Mouse (Mus musculus) megakaryocyte, embryonic 14.5 days (primary cell): ENCODE measurements around the gene Hipk3. TPM values are rescaled to one million over a fixed set of nuclear protein-coding genes. Genes with fewer than 3 reads are reported as not detected.

Experiments used
- H3K27me3 ChIP-seq: replicated peaks from 2 replicates; pipeline ENCODE3; 2012; ENCODE audit warnings: inconsistent platforms
- H3K36me3 ChIP-seq: replicated peaks from 2 replicates; pipeline ENCODE3; 2012; ENCODE audit warnings: low read length, inconsistent platforms, mixed read lengths
- H3K4me1 ChIP-seq: 2 replicates; pipeline ENCODE4 v1.6.1; 2012; ENCODE audit warnings: inconsistent platforms
- H3K4me3 ChIP-seq: replicated peaks from 2 replicates; pipeline ENCODE3; 2012; ENCODE audit warnings: moderate library complexity, mild to moderate bottlenecking, inconsistent platforms
- H3K9me3 ChIP-seq: 2 replicates; pipeline ENCODE4 v1.6.1; 2012; ENCODE audit warnings: inconsistent platforms
- FLI1 ChIP-seq: IDR thresholded peaks from 2 replicates; pipeline ENCODE4 v1.6.1; 2012; ENCODE audit warnings: low read length, inconsistent platforms, mixed read lengths
- GATA1 ChIP-seq: IDR thresholded peaks from 3 replicates; pipeline ENCODE4 v1.6.1; 2012; ENCODE audit warnings: mixed read lengths, low read length, inconsistent platforms, borderline replicate concordance
- polyA plus RNA-seq: library from polyadenylated mRNA; stranded (reverse); fragments of >175 nt; gene quantifications from 2 replicates; pipeline ENCODE4 v1.2.3, GENCODE M21; 2012; ENCODE audit warnings: low replicate concordance; ENCODE audit not compliant: insufficient read depth

Hipk3 gene
- polyA plus RNA-seq, 1 experiment = 2.6 TPM

- Histone ChIP-seq H3K9me3 (peaks cover 10% of the 10 kb centered on the region), H3K36me3 (no peaks in the 10 kb centered on the region), H3K4me1 (no peaks in the 10 kb centered on the region), H3K4me3 (no peak overlapping the region), H3K27me3 (peaks cover 21% of the 10 kb centered on the region)
- TF ChIP-seq GATA1 = no peak
- no peak for TF ChIP-seq FLI1
Measured at GRCm38 (mm10) chr2:104398651-104399290, 95.5 kb downstream of the Hipk3 start.

GRCm38 (mm10) chr2:104395961-104396360, 98.3 kb downstream of the Hipk3 start:
- peaks cover 18% of the 10 kb centered on the region for H3K27me3 ChIP-seq
- no peak overlapping the region for H3K4me3 ChIP-seq
- no peaks in the 10 kb centered on the region for H3K36me3 ChIP-seq
- no peaks in the 10 kb centered on the region for H3K4me1 ChIP-seq
- peaks cover 4% of the 10 kb centered on the region; the same call in 1 of the 2 replicates for H3K9me3 ChIP-seq
- TF ChIP-seq FLI1 = no peak
- TF ChIP-seq GATA1 = no peak

- TF ChIP-seq FLI1 = no peak
- TF ChIP-seq GATA1 = no peak
- 0 out of 2 replicates have a peak, but pooled peaks cover under 1% of the 10 kb centered on the region for H3K9me3 ChIP-seq
Measured at GRCm38 (mm10) chr2:104394769-104395168, 99.5 kb downstream of the Hipk3 start.

GRCm38 (mm10) chr2:104392700-104393312, 101.4 kb downstream of the Hipk3 start:
- H3K4me3 ChIP-seq = no peak overlapping the region
- H3K4me1 ChIP-seq = no peaks in the 10 kb centered on the region
- H3K36me3 ChIP-seq = no peaks in the 10 kb centered on the region
- H3K9me3 ChIP-seq = no peaks in the 10 kb centered on the region
- H3K27me3 ChIP-seq = peaks cover 23% of the 10 kb centered on the region
- TF ChIP-seq FLI1 (no peak), GATA1 (no peak)

More at GRCm38 (mm10) chr2:104394769-104395168, 99.5 kb downstream of the Hipk3 start:
- H3K4me3 ChIP-seq = no peak overlapping the region
- H3K36me3 ChIP-seq = no peaks in the 10 kb centered on the region
- no peaks in the 10 kb centered on the region for H3K4me1 ChIP-seq
- H3K27me3 ChIP-seq = peaks cover 22% of the 10 kb centered on the region

GRCm38 (mm10) chr2:104389231-104389630, 105.0 kb downstream of the Hipk3 start:
- TF ChIP-seq GATA1 = no peak
- TF ChIP-seq FLI1 = no peak
- no peak overlapping the region for H3K4me3 ChIP-seq
- H3K27me3 ChIP-seq = peaks cover 16% of the 10 kb centered on the region
- H3K4me1 ChIP-seq = no peaks in the 10 kb centered on the region
- no peaks in the 10 kb centered on the region for H3K36me3 ChIP-seq
- no peaks in the 10 kb centered on the region for H3K9me3 ChIP-seq

- H3K36me3 ChIP-seq = no peaks in the 10 kb centered on the region
- no peak for TF ChIP-seq GATA1
- TF ChIP-seq FLI1 = no peak
- H3K27me3 ChIP-seq = peaks cover 17% of the 10 kb centered on the region
- no peaks in the 10 kb centered on the region for H3K4me1 ChIP-seq
- H3K9me3 ChIP-seq = no peaks in the 10 kb centered on the region
- no peak overlapping the region for H3K4me3 ChIP-seq
Measured at GRCm38 (mm10) chr2:104385941-104386340, 108.3 kb downstream of the Hipk3 start.

- peaks cover 19% of the 10 kb centered on the region for H3K27me3 ChIP-seq
- H3K4me1 ChIP-seq = no peaks in the 10 kb centered on the region
- H3K9me3 ChIP-seq = no peaks in the 10 kb centered on the region
- no peaks in the 10 kb centered on the region for H3K36me3 ChIP-seq
- TF ChIP-seq GATA1 = no peak
- TF ChIP-seq FLI1 = no peak
- H3K4me3 ChIP-seq = no peak overlapping the region
Measured at GRCm38 (mm10) chr2:104383589-104383988, 110.7 kb downstream of the Hipk3 start.

GRCm38 (mm10) chr2:104382813-104383212, 111.4 kb downstream of the Hipk3 start:
- no peaks in the 10 kb centered on the region for H3K36me3 ChIP-seq
- TF ChIP-seq GATA1 (no peak), FLI1 (no peak)
- no peaks in the 10 kb centered on the region for H3K9me3 ChIP-seq
- H3K4me1 ChIP-seq = no peaks in the 10 kb centered on the region
- peaks cover 21% of the 10 kb centered on the region for H3K27me3 ChIP-seq
- H3K4me3 ChIP-seq = no peak overlapping the region

- H3K4me3 ChIP-seq = no peak overlapping the region
- TF ChIP-seq GATA1 = no peak
- no peak for TF ChIP-seq FLI1
- peaks cover 19% of the 10 kb centered on the region for H3K27me3 ChIP-seq
- H3K4me1 ChIP-seq = peaks cover 11% of the 10 kb centered on the region
- no peaks in the 10 kb centered on the region for H3K9me3 ChIP-seq
- H3K36me3 ChIP-seq = no peaks in the 10 kb centered on the region
Measured at GRCm38 (mm10) chr2:104379304-104379703, 114.9 kb downstream of the Hipk3 start.

GRCm38 (mm10) chr2:104378791-104379190, 115.5 kb downstream of the Hipk3 start:
- TF ChIP-seq FLI1 (no peak), GATA1 (no peak)
- H3K27me3 ChIP-seq = peaks cover 21% of the 10 kb centered on the region
- peaks cover 15% of the 10 kb centered on the region for H3K4me1 ChIP-seq
- no peaks in the 10 kb centered on the region for H3K9me3 ChIP-seq
- H3K36me3 ChIP-seq = no peaks in the 10 kb centered on the region
- H3K4me3 ChIP-seq = no peak overlapping the region

GRCm38 (mm10) chr2:104377990-104378389, 116.3 kb downstream of the Hipk3 start:
- Histone ChIP-seq H3K4me3 (no peak overlapping the region), H3K36me3 (no peaks in the 10 kb centered on the region), H3K4me1 (peaks cover 15% of the 10 kb centered on the region), H3K27me3 (peaks cover 21% of the 10 kb centered on the region), H3K9me3 (no peaks in the 10 kb centered on the region)
- TF ChIP-seq FLI1 = no peak
- no peak for TF ChIP-seq GATA1

Other genes with a start within 250 kb of the Hipk3 start
- 0.03 and 0.27 TPM in 2 replicates for gene D430041D05Rik, start 83.4 kb downstream of the Hipk3 start, polyA plus RNA-seq
- 1.6 and 7.2 TPM in 2 replicates for gene Cstf3, start 96.1 kb upstream of the Hipk3 start, polyA plus RNA-seq
- gene Tcp11l1, start 217.7 kb upstream of the Hipk3 start, polyA plus RNA-seq = 43.5 and 88.1 TPM in 2 replicates
- gene Pin1rt1, start 221.9 kb upstream of the Hipk3 start, polyA plus RNA-seq = 0.20 TPM in 1 of 2 replicates, not detected in the other
- 1.7 and 1.9 TPM in 2 replicates for gene Depdc7, start 248.4 kb upstream of the Hipk3 start, polyA plus RNA-seq